Mouse (Mus musculus) B cell, adult 2 months (primary cell): ENCODE measurements around the gene Itga2.
A peak's percentile ranks its signal among the peaks of the same experiment; 100 is the strongest.

Experiments
- DNase-seq, 2 experiments: peaks; one replicate each; pipeline ENCODE4 v3.0.0; 2022

The Itga2 gene

GRCm38 (mm10) chr13:114817751-114818360 is 114.0 kb downstream of the Itga2 start, which contains the start of gene Mocs2:
Mocs2 (plus strand) TSS chr13:114818236.
- peak; percentile 97 for DNase-seq

GRCm38 (mm10) chr13:114809624-114810210 is 122.2 kb downstream of the Itga2 start:
- no peak for DNase-seq

GRCm38 (mm10) chr13:114802971-114803370 is 128.9 kb downstream of the Itga2 start:
- DNase-seq: no peak

- DNase-seq: no peak
Observed at GRCm38 (mm10) chr13:114801857-114802256, 130.0 kb downstream of the Itga2 start.

GRCm38 (mm10) chr13:114793250-114794030 is 138.5 kb downstream of the Itga2 start:
- DNase-seq: peak; percentile 42 to 49

GRCm38 (mm10) chr13:114791511-114791910 is 140.4 kb downstream of the Itga2 start:
- peak in 1 of 2 experiments; percentile 10 for DNase-seq
